Mouse (Mus musculus) kidney, adult 10 weeks (tissue): Measurements from ENCODE around the gene Cd8a. TPM values are rescaled to one million over a fixed set of nuclear protein-coding genes. Genes with fewer than 3 reads are reported as not detected.

ENCODE experiments used
- polyA plus RNA-seq: library from polyadenylated mRNA; stranded (reverse); fragments of 350-450 nt; fragmentation: Illumina TruSeq; extraction: RNeasy Lipid Tissue Mini Kit (QIAGEN cat#74804); gene quantifications from one replicate; pipeline ENCODE4 v1.2.3, GENCODE M21; 2014; ENCODE audit warnings: low read depth, low replicate concordance

Gene Cd8a
- polyA plus RNA-seq, result 0.97 TPM

GRCm38 (mm10) chr6:71373249-71373775, at the start of gene Cd8a:
Gene Cd8a, plus strand, starts transcription at chr6:71373427.

Other genes starting within 250 kb of the Cd8a start
- gene Thnsl2, start 229.0 kb upstream of the Cd8a start, polyA plus RNA-seq, result 79.0 TPM
- 11.9 TPM for gene Fabp1, start 173.6 kb upstream of the Cd8a start, polyA plus RNA-seq
- gene Krcc1, start 101.8 kb upstream of the Cd8a start, polyA plus RNA-seq, result 418 TPM
- gene Smyd1, start 51.2 kb upstream of the Cd8a start, polyA plus RNA-seq, result 0.93 TPM
- gene Cd8b1, start 50.6 kb upstream of the Cd8a start, polyA plus RNA-seq, result not detected
- gene Rmnd5a, start 67.2 kb downstream of the Cd8a start, polyA plus RNA-seq, result 182 TPM
- gene Rnf103, start 120.5 kb downstream of the Cd8a start, polyA plus RNA-seq, result 101 TPM
- gene Chmp3, start 170.4 kb downstream of the Cd8a start, polyA plus RNA-seq, result 160 TPM